Mouse (Mus musculus): Measurements from ENCODE around the gene Snrnp35.

Gene Snrnp35

GRCm38 (mm10) chr5:124536776-124537175 lies 53.8 kb downstream of the Snrnp35 start:
- DNase-seq (ENCODE audit: extremely low spot score) = no peak

GRCm38 (mm10) chr5:124538813-124539792 lies 56.2 kb downstream of the Snrnp35 start:
- peak; percentile 63 for DNase-seq (ENCODE audit: extremely low spot score)

GRCm38 (mm10) chr5:124539905-124540304 lies 57.0 kb downstream of the Snrnp35 start:
- DNase-seq (ENCODE audit: extremely low spot score) = no peak

- DNase-seq (ENCODE audit: extremely low spot score) = peak; percentile 93
Observed at GRCm38 (mm10) chr5:124540383-124540786, 57.5 kb downstream of the Snrnp35 start, which contains the start of gene Tmed2. Gene Tmed2 (plus strand): TSS chr5:124540695.
